Mouse (Mus musculus) embryonic fibroblast, embryonic 13.5 days (primary cell): ENCODE measurements around the gene Usp6nl.

Experiments used
- CTCF ChIP-seq: IDR thresholded peaks from 2 replicates; pipeline ENCODE4 v1.5.1; 2011; ENCODE audit warnings: mild to moderate bottlenecking, control low read depth, low read length, moderate library complexity, borderline replicate concordance; ENCODE audit not compliant: insufficient read depth
- POLR2A ChIP-seq: IDR thresholded peaks from 2 replicates; pipeline ENCODE4 v1.6.1; 2011; ENCODE audit warnings: low read depth, mild to moderate bottlenecking, control low read depth, low read length, moderate library complexity

GRCm38 (mm10) chr2:6478966-6479391 lies 156.5 kb downstream of the Usp6nl start:
- TF ChIP-seq CTCF (no peak), POLR2A (no peak)
